Mouse (Mus musculus): Measurements from ENCODE around the gene Mesp2.

- no peak for TF ChIP-seq POLR2A (IDR thresholded peaks at IDR 0.05; ENCODE audit: borderline replicate concordance, extremely low read depth, low read depth, low read length)
- TF ChIP-seq CTCF (IDR thresholded peaks at IDR 0.05; ENCODE audit: insufficient read depth, low read length) = no peak
Measured at GRCm38 (mm10) chr7:79860811-79861210, 50.3 kb downstream of the Mesp2 start, which contains the start of gene Anpep.
